Mouse (Mus musculus): ENCODE results near the gene Pcdh15. TPM values are rescaled to one million over a fixed set of nuclear protein-coding genes. Genes with fewer than 3 reads are reported as not detected.

Gene Pcdh15
- polyA plus RNA-seq, 1 experiment from 2014 or later = 0.70 TPM

DNA sequence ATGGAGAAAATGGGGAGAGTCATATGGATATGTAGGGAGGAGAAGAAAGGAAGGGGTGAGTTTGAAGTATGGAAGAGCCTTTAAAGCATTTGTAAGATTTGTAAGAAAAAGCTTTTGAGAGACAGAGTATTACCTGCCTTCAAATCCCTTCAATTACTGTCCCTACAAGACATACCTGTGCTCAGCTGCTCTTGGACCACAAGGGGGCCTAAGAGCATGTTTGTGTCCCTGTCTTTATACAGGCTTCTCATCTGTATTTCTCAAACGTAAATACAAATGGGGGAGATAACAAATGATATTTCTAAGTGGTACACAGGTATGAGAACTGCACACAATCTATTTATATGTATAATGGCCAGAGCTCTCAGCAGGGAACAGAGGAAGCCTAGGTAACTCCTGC is 1118.1 kb downstream of the Pcdh15 start:
- no peak overlapping the region for H3K4me2 ChIP-seq (ENCODE audit: low read length)
- no peaks in the 10 kb centered on the region; a peak in 1 of 4 replicates for H3K4me1 ChIP-seq (ENCODE audit: control insufficient read depth in 2 of 2, insufficient read depth in 2 of 2, low read length in 2 of 2)
- no peaks in the 10 kb centered on the region for H3K27me3 ChIP-seq (ENCODE audit: control insufficient read depth, insufficient read depth, low read length)
- H3K9me3 ChIP-seq (ENCODE audit: control insufficient read depth, low read length) = no peaks in the 10 kb centered on the region
- no peak overlapping the region for H3K27ac ChIP-seq (replicated peaks in 1 of 2; ENCODE audit: control insufficient read depth in 1 of 2, insufficient read depth in 1 of 2, low read depth in 2 of 2, low read length in 2 of 2)
- ATAC-seq (ENCODE audit: insufficient number of reproducible peaks, insufficient read depth, low FRiP score, low read depth) = no peak
- no peak overlapping the region for H3K4me3 ChIP-seq (ENCODE audit: control insufficient read depth in 1 of 2, insufficient read depth in 1 of 2, low read depth in 1 of 2, low read length in 2 of 2)
- H3K9ac ChIP-seq (ENCODE audit: low read length) = no peak overlapping the region
- H3K36me3 ChIP-seq (ENCODE audit: control insufficient read depth, insufficient read depth, low read length) = no peaks in the 10 kb centered on the region
- 17% methylated on average over 1 of the region's 1 CpGs for WGBS

- WGBS = 42% methylated on average over 2 of the region's 2 CpGs
- H3K4me2 ChIP-seq (ENCODE audit: low read length) = no peak overlapping the region
- no peaks in the 10 kb centered on the region; a peak in 1 of 4 replicates for H3K4me1 ChIP-seq (ENCODE audit: control insufficient read depth in 2 of 2, insufficient read depth in 2 of 2, low read length in 2 of 2)
- no peak overlapping the region for H3K9ac ChIP-seq (ENCODE audit: low read length)
- H3K27ac ChIP-seq (replicated peaks in 1 of 2; ENCODE audit: control insufficient read depth in 1 of 2, insufficient read depth in 1 of 2, low read depth in 2 of 2, low read length in 2 of 2) = 0 out of 4 replicates have a peak overlapping the region, but pooled peaks of 1 of the 2 experiments have one; percentile 10
- ATAC-seq (ENCODE audit: insufficient number of reproducible peaks, insufficient read depth, low FRiP score, low read depth) = no peak
- H3K4me3 ChIP-seq (ENCODE audit: control insufficient read depth in 1 of 2, insufficient read depth in 1 of 2, low read depth in 1 of 2, low read length in 2 of 2) = no peak overlapping the region
- no peaks in the 10 kb centered on the region for H3K9me3 ChIP-seq (ENCODE audit: control insufficient read depth, low read length)
- no peaks in the 10 kb centered on the region for H3K27me3 ChIP-seq (ENCODE audit: control insufficient read depth, insufficient read depth, low read length)
- H3K36me3 ChIP-seq (ENCODE audit: control insufficient read depth, insufficient read depth, low read length) = no peaks in the 10 kb centered on the region
Observed at GRCm38 (mm10) chr10:74220439-74220838, 1121.3 kb downstream of the Pcdh15 start.

- Histone ChIP-seq H3K4me3 (ENCODE audit: control insufficient read depth in 1 of 2, insufficient read depth in 1 of 2, low read depth in 1 of 2, low read length in 2 of 2) (no peak overlapping the region), H3K9me3 (ENCODE audit: control insufficient read depth, low read length) (no peaks in the 10 kb centered on the region), H3K36me3 (ENCODE audit: control insufficient read depth, insufficient read depth, low read length) (no peaks in the 10 kb centered on the region), H3K27me3 (ENCODE audit: control insufficient read depth, insufficient read depth, low read length) (no peaks in the 10 kb centered on the region), H3K4me1 (ENCODE audit: control insufficient read depth in 2 of 2, insufficient read depth in 2 of 2, low read length in 2 of 2) (no peaks in the 10 kb centered on the region), H3K4me2 (ENCODE audit: low read length) (no peak overlapping the region), H3K27ac (replicated peaks in 1 of 2; ENCODE audit: control insufficient read depth in 1 of 2, insufficient read depth in 1 of 2, low read depth in 2 of 2, low read length in 2 of 2) (no peak overlapping the region), H3K9ac (ENCODE audit: low read length) (no peak overlapping the region)
- no peak for ATAC-seq (ENCODE audit: insufficient number of reproducible peaks, insufficient read depth, low FRiP score, low read depth)
- WGBS = 87% methylated on average over 15 of the region's 15 CpGs
Observed at GRCm38 (mm10) chr10:74257716-74258446, 1158.7 kb downstream of the Pcdh15 start.

DNA sequence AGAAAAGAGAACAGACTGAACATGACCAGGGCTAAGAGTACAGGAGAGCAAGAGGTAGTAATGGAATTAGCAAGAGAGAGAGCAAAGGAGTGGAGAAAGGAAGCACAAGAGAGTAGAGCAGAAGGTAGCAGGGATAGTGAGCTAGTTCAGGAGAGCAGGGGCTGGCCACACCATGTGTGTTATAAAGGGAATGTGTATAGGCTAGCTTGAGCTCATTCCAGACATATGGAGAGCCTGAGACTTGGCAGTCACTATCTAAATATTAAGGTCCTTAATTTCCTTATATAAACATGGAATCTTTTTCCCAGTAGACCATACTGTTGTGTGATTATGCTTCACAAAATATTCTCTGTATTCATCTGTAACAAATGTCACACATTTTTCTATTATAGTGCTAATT is 1159.5 kb downstream of the Pcdh15 start:
- no peaks in the 10 kb centered on the region for H3K36me3 ChIP-seq (ENCODE audit: control insufficient read depth, insufficient read depth, low read length)
- no peak overlapping the region for H3K4me2 ChIP-seq (ENCODE audit: low read length)
- no peak overlapping the region for H3K4me3 ChIP-seq (ENCODE audit: control insufficient read depth in 1 of 2, insufficient read depth in 1 of 2, low read depth in 1 of 2, low read length in 2 of 2)
- no peak for ATAC-seq (ENCODE audit: insufficient number of reproducible peaks, insufficient read depth, low FRiP score, low read depth)
- no peaks in the 10 kb centered on the region for H3K27me3 ChIP-seq (ENCODE audit: control insufficient read depth, insufficient read depth, low read length)
- no peak overlapping the region for H3K27ac ChIP-seq (replicated peaks in 1 of 2; ENCODE audit: control insufficient read depth in 1 of 2, insufficient read depth in 1 of 2, low read depth in 2 of 2, low read length in 2 of 2)
- H3K4me1 ChIP-seq (ENCODE audit: control insufficient read depth in 2 of 2, insufficient read depth in 2 of 2, low read length in 2 of 2) = no peaks in the 10 kb centered on the region
- no peak overlapping the region for H3K9ac ChIP-seq (ENCODE audit: low read length)
- no peaks in the 10 kb centered on the region for H3K9me3 ChIP-seq (ENCODE audit: control insufficient read depth, low read length)

- no peak for ATAC-seq (ENCODE audit: insufficient number of reproducible peaks, insufficient read depth, low FRiP score, low read depth)
- H3K4me1 ChIP-seq (ENCODE audit: control insufficient read depth in 2 of 2, insufficient read depth in 2 of 2, low read length in 2 of 2) = peaks cover 0 to 5% of the 10 kb centered on the region in 2 experiments; a peak in 1 of 4 replicates
- no peak overlapping the region for H3K27ac ChIP-seq (replicated peaks in 1 of 2; ENCODE audit: control insufficient read depth in 1 of 2, insufficient read depth in 1 of 2, low read depth in 2 of 2, low read length in 2 of 2)
- WGBS = 48% methylated on average over 6 of the region's 6 CpGs
- no peak overlapping the region for H3K4me2 ChIP-seq (ENCODE audit: low read length)
- 0 out of 2 replicates have a peak, but pooled peaks cover 6% of the 10 kb centered on the region for H3K9me3 ChIP-seq (ENCODE audit: control insufficient read depth, low read length)
- no peaks in the 10 kb centered on the region for H3K36me3 ChIP-seq (ENCODE audit: control insufficient read depth, insufficient read depth, low read length)
- H3K4me3 ChIP-seq (ENCODE audit: control insufficient read depth in 1 of 2, insufficient read depth in 1 of 2, low read depth in 1 of 2, low read length in 2 of 2) = no peak overlapping the region
- no peaks in the 10 kb centered on the region for H3K27me3 ChIP-seq (ENCODE audit: control insufficient read depth, insufficient read depth, low read length)
- no peak overlapping the region for H3K9ac ChIP-seq (ENCODE audit: low read length)
Observed at GRCm38 (mm10) chr10:74269637-74270269, 1170.6 kb downstream of the Pcdh15 start.

DNA sequence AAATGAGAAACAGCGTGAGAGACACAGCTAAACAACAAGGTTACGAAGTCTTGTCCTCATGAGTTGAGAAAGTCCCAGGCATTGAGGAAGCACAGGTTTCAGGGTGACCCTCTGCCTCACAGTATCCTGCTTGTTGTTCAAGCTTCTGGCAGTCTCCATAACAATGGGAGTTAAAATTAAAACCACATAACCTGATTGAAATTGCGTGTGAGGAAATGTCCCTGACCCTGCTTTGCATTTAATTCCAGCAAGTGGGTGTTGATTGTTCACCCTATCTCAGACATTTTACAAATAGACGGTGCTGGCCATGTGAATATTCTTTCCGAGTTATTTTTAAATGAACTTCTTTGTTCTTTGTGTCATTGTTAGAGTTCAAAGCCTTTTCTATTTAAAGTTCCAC is 1171.8 kb downstream of the Pcdh15 start:
- no peak overlapping the region for H3K4me2 ChIP-seq (ENCODE audit: low read length)
- peaks cover 0 to 5% of the 10 kb centered on the region in 2 experiments; a peak in 1 of 4 replicates for H3K4me1 ChIP-seq (ENCODE audit: control insufficient read depth in 2 of 2, insufficient read depth in 2 of 2, low read length in 2 of 2)
- peak overlapping the region; percentile 36 to 70; a peak in 3 of 4 replicates for H3K27ac ChIP-seq (replicated peaks in 1 of 2; ENCODE audit: control insufficient read depth in 1 of 2, insufficient read depth in 1 of 2, low read depth in 2 of 2, low read length in 2 of 2)
- WGBS = 44% methylated on average over 5 of the region's 5 CpGs
- no peaks in the 10 kb centered on the region for H3K36me3 ChIP-seq (ENCODE audit: control insufficient read depth, insufficient read depth, low read length)
- no peak overlapping the region for H3K4me3 ChIP-seq (ENCODE audit: control insufficient read depth in 1 of 2, insufficient read depth in 1 of 2, low read depth in 1 of 2, low read length in 2 of 2)
- no peak overlapping the region for H3K9ac ChIP-seq (ENCODE audit: low read length)
- peak; percentile 47; the same call in 1 of the 2 replicates for ATAC-seq (ENCODE audit: insufficient number of reproducible peaks, insufficient read depth, low FRiP score, low read depth)
- H3K9me3 ChIP-seq (ENCODE audit: control insufficient read depth, low read length) = 0 out of 2 replicates have a peak, but pooled peaks cover 6% of the 10 kb centered on the region
- no peaks in the 10 kb centered on the region for H3K27me3 ChIP-seq (ENCODE audit: control insufficient read depth, insufficient read depth, low read length)

GRCm38 (mm10) chr10:74304120-74304519 is 1205.0 kb downstream of the Pcdh15 start:
- H3K36me3 ChIP-seq (ENCODE audit: control insufficient read depth, insufficient read depth, low read length) = no peaks in the 10 kb centered on the region
- no peak overlapping the region for H3K27ac ChIP-seq (replicated peaks in 1 of 2; ENCODE audit: control insufficient read depth in 1 of 2, insufficient read depth in 1 of 2, low read depth in 2 of 2, low read length in 2 of 2)
- H3K4me1 ChIP-seq (ENCODE audit: control insufficient read depth in 2 of 2, insufficient read depth in 2 of 2, low read length in 2 of 2) = no peaks in the 10 kb centered on the region
- 49% methylated on average over 2 of the region's 2 CpGs for WGBS
- no peak for ATAC-seq (ENCODE audit: insufficient number of reproducible peaks, insufficient read depth, low FRiP score, low read depth)
- no peaks in the 10 kb centered on the region for H3K27me3 ChIP-seq (ENCODE audit: control insufficient read depth, insufficient read depth, low read length)
- H3K9ac ChIP-seq (ENCODE audit: low read length) = no peak overlapping the region
- H3K9me3 ChIP-seq (ENCODE audit: control insufficient read depth, low read length) = no peaks in the 10 kb centered on the region
- no peak overlapping the region for H3K4me2 ChIP-seq (ENCODE audit: low read length)
- no peak overlapping the region for H3K4me3 ChIP-seq (ENCODE audit: control insufficient read depth in 1 of 2, insufficient read depth in 1 of 2, low read depth in 1 of 2, low read length in 2 of 2)
